ENCODE assay signal across 15 mouse cellular contexts in genomic region chr19:24646162-24646829, GRCm38 (mm10). TPM values are rescaled to one million over a fixed set of nuclear protein-coding genes. Genes with fewer than 3 reads are reported as not detected.
DNase-seq lines count a peak whose midpoint lies in the region; ATAC-seq lines count a peak whose summit lies in the region.
"Had no signal": no experiment of that assay in that cellular context is flagged by ENCODE, and none has a peak within 500 bp of the region (broad histone marks: within the 10 kb centered on the region; RNA-seq: fewer than 3 reads in every experiment).

No protein-coding gene starts in this region.

- no peak overlapping the region for H3K4me2 ChIP-seq in limb, embryonic 13.5 days (replicated peaks)
- no peak overlapping the region for H3K4me2 ChIP-seq in forebrain, embryonic 16.5 days (ENCODE audit: low read length)
- H3K4me2 ChIP-seq: hindbrain, embryonic 15.5 days; kidney, embryonic 15.5 days; liver, embryonic 13.5 days; neural tube, embryonic 12.5 days had no signal

- H3K4me1 ChIP-seq in heart, embryonic 10.5 days: peaks cover 16% of the 10 kb centered on the region
- H3K4me1 ChIP-seq in limb, embryonic 13.5 days: peaks cover 29% of the 10 kb centered on the region
- 0 out of 2 replicates have a peak, but pooled peaks cover 2% of the 10 kb centered on the region for H3K4me1 ChIP-seq in forebrain, embryonic 16.5 days (replicated peaks; ENCODE audit: control insufficient read depth, insufficient read depth, low read length)
- H3K4me1 ChIP-seq: hindbrain, embryonic 15.5 days; kidney, embryonic 15.5 days; liver, embryonic 13.5 days; neural tube, embryonic 12.5 days had no signal

- DNase-seq in heart, embryonic 10.5 days (ENCODE audit: low spot score): no peak
- DNase-seq in heart, postnatal 14 days: no peak
- DNase-seq in NIH3T3 (ENCODE audit: low read depth): peak; percentile 59
- peak; percentile 14 to 35 for DNase-seq in spleen, postnatal 14 days (ENCODE audit: low spot score in 2 of 2)
- no peak for DNase-seq in adrenal gland, adult 2 months
- DNase-seq in embryo, embryonic 11 days: no peak
- DNase-seq: liver, embryonic 13.5 days; lung, postnatal 4 days; midbrain, embryonic 14.5 days had no signal

- H3K9me3 ChIP-seq in heart, embryonic 10.5 days: no peaks in the 10 kb centered on the region
- no peaks in the 10 kb centered on the region for H3K9me3 ChIP-seq in limb, embryonic 13.5 days
- no peaks in the 10 kb centered on the region for H3K9me3 ChIP-seq in forebrain, embryonic 16.5 days (ENCODE audit: control insufficient read depth, low read length)
- H3K9me3 ChIP-seq: hindbrain, embryonic 15.5 days; kidney, embryonic 15.5 days; liver, embryonic 13.5 days; neural tube, embryonic 12.5 days had no signal

- H3K27ac ChIP-seq in heart, embryonic 10.5 days: peak overlapping the region; percentile 25; the same call in 1 of the 2 replicates
- H3K27ac ChIP-seq in limb, embryonic 13.5 days: peak overlapping the region; percentile 40
- H3K27ac ChIP-seq in forebrain, embryonic 16.5 days (ENCODE audit: low read length): no peak overlapping the region
- H3K27ac ChIP-seq: hindbrain, embryonic 15.5 days; kidney, embryonic 15.5 days; liver, embryonic 13.5 days; neural tube, embryonic 12.5 days had no signal

- no peaks in the 10 kb centered on the region for H3K36me3 ChIP-seq in heart, embryonic 10.5 days
- H3K36me3 ChIP-seq in limb, embryonic 13.5 days: no peaks in the 10 kb centered on the region
- no peaks in the 10 kb centered on the region for H3K36me3 ChIP-seq in forebrain, embryonic 16.5 days (ENCODE audit: control insufficient read depth, insufficient read depth)
- H3K36me3 ChIP-seq: hindbrain, embryonic 15.5 days; kidney, embryonic 15.5 days; liver, embryonic 13.5 days; neural tube, embryonic 12.5 days had no signal

- ATAC-seq in limb, embryonic 13.5 days (ENCODE audit: low FRiP score, low read depth): 0 out of 2 replicates have a peak, but pooled peaks have one; percentile 28
- no peak for ATAC-seq in forebrain, embryonic 16.5 days
- ATAC-seq: Patski had no signal

- no peaks in the 10 kb centered on the region for H3K27me3 ChIP-seq in heart, embryonic 10.5 days (ENCODE audit: insufficient read depth, poor library complexity, severe bottlenecking)
- no peaks in the 10 kb centered on the region for H3K27me3 ChIP-seq in limb, embryonic 13.5 days
- no peaks in the 10 kb centered on the region for H3K27me3 ChIP-seq in forebrain, embryonic 16.5 days (replicated peaks; ENCODE audit: control insufficient read depth, insufficient read depth, low read length)
- H3K27me3 ChIP-seq: hindbrain, embryonic 15.5 days; liver, embryonic 13.5 days; neural tube, embryonic 12.5 days; Patski had no signal

- no peak overlapping the region for H3K4me3 ChIP-seq in heart, embryonic 10.5 days
- H3K4me3 ChIP-seq in limb, embryonic 13.5 days: no peak overlapping the region
- H3K4me3 ChIP-seq in forebrain, embryonic 16.5 days (replicated peaks; ENCODE audit: low read length): no peak overlapping the region
- H3K4me3 ChIP-seq: hindbrain, embryonic 15.5 days; kidney, embryonic 15.5 days; liver, embryonic 13.5 days; neural tube, embryonic 12.5 days had no signal

- WGBS in heart, embryonic 10.5 days: 71% methylated on average over 8 of the region's 8 CpGs
- 40% methylated on average over 8 of the region's 8 CpGs for WGBS in limb, embryonic 13.5 days
- 80% methylated on average over 8 of the region's 8 CpGs for WGBS in forebrain, embryonic 16.5 days

- no peak overlapping the region for H3K9ac ChIP-seq in limb, embryonic 13.5 days
- no peak overlapping the region for H3K9ac ChIP-seq in forebrain, embryonic 16.5 days (replicated peaks; ENCODE audit: low read depth, low read length)
- H3K9ac ChIP-seq: hindbrain, embryonic 15.5 days; kidney, embryonic 15.5 days; liver, embryonic 13.5 days; neural tube, embryonic 12.5 days had no signal

- intact Hi-C loops in heart, postnatal 14 days (cut with DNase I): no loop called here

RNA-seq across cellular contexts. Expression of gene Tmem252, which starts 27.5 kb away (rescaled TPM):
- 2.7 and 3.1 TPM in 2 replicates for polyA plus RNA-seq in heart, embryonic 10.5 days (2016; fragmentation: Nextera tagmentation; extraction: Ambion mirVana)
- under 1 TPM; 0.27 to 0.43 TPM for total RNA-seq in heart, postnatal 14 days (2021)
- 1.8 and 1.9 TPM in 2 replicates for polyA plus RNA-seq in limb, embryonic 13.5 days (2015; fragmentation: Nextera tagmentation; extraction: Ambion mirVana)
- 1.3 and 2.0 TPM in 2 replicates for polyA plus RNA-seq in forebrain, embryonic 16.5 days (2015; fragmentation: Nextera tagmentation; extraction: Ambion mirVana)
- under 1 TPM; 0.14 to 0.17 TPM for total RNA-seq in adrenal gland, adult 2 months (2021)
- 0.13 and 0.18 TPM in 2 replicates for polyA plus RNA-seq in adrenal gland, adult 2 months (2012; rRNA removed)

Comparison
In these comparisons a context has a peak if more than half of its experiments do, and no peak if none do; other contexts are left out.
1. DNase-seq: peak in NIH3T3 (single experiment) and spleen, postnatal 14 days (2 of 2); none in heart, embryonic 10.5 days (single experiment), heart, postnatal 14 days (0 of 2), adrenal gland, adult 2 months (single experiment) and embryo, embryonic 11 days (single experiment).